Mouse (Mus musculus) G1E (cell line): ENCODE measurements at regions not wholly inside any gene's neighbourhood (a gene's known extent, or its start where the extent isn't known, plus 50 kb on each side); places are given as distances from the start of the nearest gene placed in this dataset.

Experiments used
- CTCF ChIP-seq: IDR thresholded peaks from 2 replicates; pipeline ENCODE4 v1.5.1; 2012; ENCODE audit warnings: low read depth, low read length, inconsistent platforms, mixed read lengths
- GATA1 ChIP-seq: IDR thresholded peaks from 2 replicates; pipeline ENCODE4 v1.6.1; 2012; ENCODE audit warnings: borderline replicate concordance, low read length, inconsistent platforms, mixed read lengths
- GATA2 ChIP-seq: IDR thresholded peaks from 2 replicates; pipeline ENCODE4 v1.6.1; 2012; ENCODE audit warnings: low read depth, low read length, inconsistent platforms, borderline replicate concordance
- TAL1 ChIP-seq: conservative IDR thresholded peaks from 2 replicates; pipeline ENCODE4 v1.6.1; 2012; ENCODE audit warnings: low read depth, low read length, inconsistent platforms, mixed read lengths

DNA sequence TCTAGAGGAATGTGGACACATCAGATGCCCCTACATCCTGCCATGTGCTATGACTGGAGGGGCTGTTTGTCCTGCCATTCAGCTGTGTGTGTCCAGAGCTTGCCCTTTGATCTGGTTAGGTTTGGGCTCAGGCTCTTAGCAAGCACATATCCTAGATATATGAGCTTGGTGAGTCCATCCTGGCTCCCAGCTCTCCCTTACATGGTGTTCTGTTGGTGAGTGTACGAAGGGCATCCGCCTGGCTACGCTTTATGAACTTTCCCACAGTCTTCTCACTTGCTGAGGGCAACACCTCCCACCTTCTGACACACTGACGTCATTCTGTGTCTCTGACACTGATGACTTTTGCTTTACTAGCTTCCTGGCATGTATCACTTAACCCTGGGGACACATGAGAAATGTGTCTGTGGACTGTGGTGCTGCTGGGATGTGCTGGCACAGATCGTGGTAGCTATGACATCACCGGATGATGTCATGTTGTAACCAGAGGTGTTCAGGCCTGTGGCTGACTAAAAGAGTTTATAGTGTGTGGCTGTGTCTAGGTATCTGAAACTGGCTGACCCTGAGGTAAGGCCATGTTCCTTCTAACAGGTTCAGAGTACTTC lies 149.4 kb downstream of the Kif26a start:
- TF ChIP-seq CTCF (no peak), GATA2 (no peak), TAL1 (no peak), GATA1 (no peak)
